ENCODE assay signal across 15 mouse cellular contexts in the genomic region with DNA sequence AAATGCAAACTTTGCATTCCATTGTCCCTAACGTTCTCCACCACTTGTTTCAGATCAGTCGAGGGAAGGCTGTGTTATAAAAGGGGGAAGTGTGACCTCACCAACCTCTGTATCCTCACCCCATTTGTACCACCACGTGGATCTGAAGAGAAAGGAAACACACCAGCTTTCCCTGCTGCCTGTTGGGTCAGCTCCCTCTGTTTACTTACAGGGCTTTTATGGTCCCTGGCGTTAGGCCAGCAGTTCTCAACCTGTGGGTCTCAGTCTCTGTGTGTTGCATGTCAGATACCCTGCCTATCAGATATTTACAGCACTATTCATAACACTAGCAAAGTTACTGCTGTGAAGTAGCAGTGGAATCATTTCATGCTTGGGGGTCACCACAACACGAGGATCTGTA. TPM values are rescaled to one million over a fixed set of nuclear protein-coding genes. Genes with fewer than 3 reads are reported as not detected.
DNase-seq lines count a peak whose midpoint lies in the region; ATAC-seq lines count a peak whose summit lies in the region.
"Had no signal": no experiment of that assay in that cellular context is flagged by ENCODE, and none has a peak within 500 bp of the region (broad histone marks: within the 10 kb centered on the region; RNA-seq: fewer than 3 reads in every experiment).

No protein-coding gene starts in this region.

- H3K27ac ChIP-seq in heart, embryonic 10.5 days: no peak overlapping the region
- H3K27ac ChIP-seq in forebrain, embryonic 15.5 days (replicated peaks): no peak overlapping the region

- H3K4me1 ChIP-seq in heart, embryonic 10.5 days: no peaks in the 10 kb centered on the region
- H3K4me1 ChIP-seq in forebrain, embryonic 15.5 days: peaks cover 4% of the 10 kb centered on the region; the same call in 1 of the 2 replicates

- ATAC-seq in forebrain, embryonic 15.5 days (replicated peaks): no peak
- ATAC-seq: forebrain, embryonic 14.5 days; Patski had no signal

- no peaks in the 10 kb centered on the region for H3K36me3 ChIP-seq in heart, embryonic 10.5 days
- H3K36me3 ChIP-seq in forebrain, embryonic 15.5 days: no peaks in the 10 kb centered on the region

- H3K4me2 ChIP-seq in forebrain, embryonic 15.5 days (replicated peaks): no peak overlapping the region

- no peak overlapping the region for H3K9ac ChIP-seq in forebrain, embryonic 15.5 days (replicated peaks)

- 40% methylated on average over 5 of the region's 5 CpGs for WGBS in heart, embryonic 10.5 days
- WGBS in forebrain, embryonic 15.5 days: 29% methylated on average over 5 of the region's 5 CpGs

- H3K9me3 ChIP-seq in heart, embryonic 10.5 days: 0 out of 2 replicates have a peak, but pooled peaks cover 2% of the 10 kb centered on the region
- H3K9me3 ChIP-seq in forebrain, embryonic 15.5 days: 0 out of 2 replicates have a peak, but pooled peaks cover 4% of the 10 kb centered on the region

- H3K27me3 ChIP-seq in heart, embryonic 10.5 days (ENCODE audit: insufficient read depth, poor library complexity, severe bottlenecking): no peaks in the 10 kb centered on the region
- no peaks in the 10 kb centered on the region for H3K27me3 ChIP-seq in forebrain, embryonic 15.5 days
- H3K27me3 ChIP-seq: Patski had no signal

- DNase-seq in heart, postnatal 4 days: peak; percentile 9
- no peak for DNase-seq in heart, embryonic 10.5 days (ENCODE audit: low spot score)
- peak; percentile 7 to 19 for DNase-seq in urinary bladder, adult 18-20 months (ENCODE audit: low spot score in 2 of 2)
- no peak for DNase-seq in urinary bladder, postnatal 4 days (ENCODE audit: low spot score in 2 of 2)
- DNase-seq in lung, postnatal 36 days: peak; percentile 15
- no peak for DNase-seq in frontal cortex, postnatal 14 days (ENCODE audit: low spot score in 2 of 2)
- no peak for DNase-seq in Muller cell, postnatal 12 days (ENCODE audit: inconsistent ontology term)
- DNase-seq: adrenal gland, postnatal 25 days; cerebellum, adult 11 months; heart, postnatal 36 days; thymus, postnatal 36 days had no signal

- H3K4me3 ChIP-seq in heart, embryonic 10.5 days: no peak overlapping the region
- H3K4me3 ChIP-seq in forebrain, embryonic 15.5 days: no peak overlapping the region
- H3K4me3 ChIP-seq: myocyte had no signal

RNA-seq across cellular contexts. Expression of gene Kif2a, which starts 22.3 kb away (rescaled TPM):
- total RNA-seq in heart, postnatal 4 days (2021): 10 to 100 TPM; 54.3 to 56.4 TPM
- polyA plus RNA-seq in heart, embryonic 10.5 days (2016; fragmentation: Nextera tagmentation; extraction: Ambion mirVana): 10.8 and 15.0 TPM in 2 replicates
- 48.9 and 54.8 TPM in 2 replicates for polyA plus RNA-seq in forebrain, embryonic 15.5 days (2015; fragmentation: Nextera tagmentation; extraction: Ambion mirVana)

Comparison
In these comparisons a context has a peak if more than half of its experiments do, and no peak if none do; other contexts are left out.
1. DNase-seq: peak in heart, postnatal 4 days (single experiment), urinary bladder, adult 18-20 months (2 of 2) and lung, postnatal 36 days (single experiment); none in heart, embryonic 10.5 days (single experiment), urinary bladder, postnatal 4 days (0 of 2), frontal cortex, postnatal 14 days (0 of 2) and Muller cell, postnatal 12 days (single experiment).